Mouse (Mus musculus) CH12F3 (cell line): Measurements from ENCODE around the gene Adk.

Experiments used
- in situ Hi-C: fragments of 300-500 bp; cut with MboI; formaldehyde crosslinking; loops from 2 replicates; pipeline ENCODE4 v1.14.3; 2020; ENCODE audit warnings: low sequenced_read_pairs

Gene Adk

GRCm38 (mm10) chr14:21402621-21403405 is 350.4 kb downstream of the Adk start:
- in situ Hi-C loops: no loop called here

- in situ Hi-C loops: no loop called here
Observed at GRCm38 (mm10) chr14:21406946-21407345, 354.6 kb downstream of the Adk start.

- in situ Hi-C loops: no loop called here
Observed at GRCm38 (mm10) chr14:21408846-21409245, 356.5 kb downstream of the Adk start.

GRCm38 (mm10) chr14:21410769-21411477 is 358.5 kb downstream of the Adk start:
- in situ Hi-C loops: no loop called here

- in situ Hi-C loops: no loop called here
Observed at GRCm38 (mm10) chr14:21411524-21411923, 359.1 kb downstream of the Adk start.

- in situ Hi-C loops: no loop called here
Observed at GRCm38 (mm10) chr14:21418332-21418731, 366.0 kb downstream of the Adk start.

- in situ Hi-C loops: no loop called here
Observed at GRCm38 (mm10) chr14:21427369-21427768, 375.0 kb downstream of the Adk start.

GRCm38 (mm10) chr14:21433415-21433814 is 381.0 kb downstream of the Adk start:
- in situ Hi-C loops: no loop called here

GRCm38 (mm10) chr14:21433995-21434394 is 381.6 kb downstream of the Adk start:
- in situ Hi-C loops: no loop called here

GRCm38 (mm10) chr14:21434686-21435085 is 382.3 kb downstream of the Adk start:
- in situ Hi-C loops: no loop called here

GRCm38 (mm10) chr14:21439785-21440184 is 387.4 kb downstream of the Adk start:
- in situ Hi-C loops: no loop called here

- in situ Hi-C loops: no loop called here
Observed at GRCm38 (mm10) chr14:21440526-21440925, 388.2 kb downstream of the Adk start.

GRCm38 (mm10) chr14:21441772-21442533 is 389.6 kb downstream of the Adk start:
- in situ Hi-C loops: no loop called here

GRCm38 (mm10) chr14:21452581-21452980 is 400.2 kb downstream of the Adk start:
- in situ Hi-C loops: no loop called here

GRCm38 (mm10) chr14:21453896-21454295 is 401.5 kb downstream of the Adk start:
- in situ Hi-C loops: no loop called here

- in situ Hi-C loops: no loop called here
Observed at GRCm38 (mm10) chr14:21455654-21456350, 403.4 kb downstream of the Adk start.

- in situ Hi-C loops: no loop called here
Observed at GRCm38 (mm10) chr14:21456526-21456925, 404.2 kb downstream of the Adk start.

- in situ Hi-C loops: no loop called here
Observed at GRCm38 (mm10) chr14:21457876-21458275, 405.5 kb downstream of the Adk start.

- in situ Hi-C loops: no loop called here
Observed at GRCm38 (mm10) chr14:21458696-21459095, 406.3 kb downstream of the Adk start.

GRCm38 (mm10) chr14:21459163-21459562 is 406.8 kb downstream of the Adk start:
- in situ Hi-C loops: no loop called here

- in situ Hi-C loops: no loop called here
Observed at GRCm38 (mm10) chr14:21462398-21462797, 410.0 kb downstream of the Adk start.
